8 mouse cellular contexts compared by ENCODE assay signal in the genomic region with DNA sequence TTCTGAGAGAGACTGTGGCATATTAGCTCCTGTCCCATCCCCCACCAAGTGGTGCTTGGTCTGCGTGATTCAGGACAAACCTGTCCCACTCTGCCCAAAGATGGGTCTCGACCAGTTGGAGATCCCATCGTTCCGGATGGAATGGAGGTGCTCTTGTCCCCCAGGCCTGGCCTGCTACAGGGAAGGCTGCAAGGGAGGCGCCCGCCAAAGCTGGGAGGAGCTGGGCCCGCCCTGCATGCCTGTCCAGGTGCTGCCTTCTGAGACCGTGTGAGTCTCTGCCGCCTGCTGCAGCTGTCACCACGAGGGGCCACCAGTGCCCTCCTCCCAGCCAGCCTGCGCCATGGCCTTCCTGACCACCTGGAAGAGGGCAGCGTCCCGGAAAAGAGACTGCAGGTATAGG. TPM values are rescaled to one million over a fixed set of nuclear protein-coding genes. Genes with fewer than 3 reads are reported as not detected.
A peak's percentile ranks its signal among the peaks of the same experiment; 100 is the strongest.
DNase-seq lines count a peak whose midpoint lies in the region; ATAC-seq and TF ChIP-seq lines count a peak whose summit lies in the region.

No protein-coding gene starts in this region.

- DNase-seq in cerebellum, adult 2 months = peak; percentile 25 to 39
- DNase-seq in cerebellum, adult 11-12 months = no peak
- peak; percentile 9 for DNase-seq in thymus, postnatal 0 days (ENCODE audit: low spot score)
- no peak for DNase-seq in thymus, adult 2 months
- DNase-seq in kidney, postnatal 14 days = peak; percentile 22
- no peak for DNase-seq in B cell, adult 2 months
- DNase-seq in adrenal gland, postnatal 25 days = no peak

- no peak for TF ChIP-seq POLR2A in cerebellum, adult 2 months (IDR thresholded peaks at IDR 0.05; ENCODE audit: borderline replicate concordance, insufficient read depth, low read length)
- TF ChIP-seq POLR2A in thymus, adult 2 months (IDR thresholded peaks at IDR 0.05; ENCODE audit: control insufficient read depth, extremely low read depth, insufficient read depth, low read length, poor library complexity) = no peak

- no peak overlapping the region for H3K9ac ChIP-seq in midbrain, embryonic 12.5 days (replicated peaks)

- H3K27ac ChIP-seq in cerebellum, adult 2 months (ENCODE audit: insufficient read depth, low read length) = no peak overlapping the region
- no peak overlapping the region for H3K27ac ChIP-seq in thymus, adult 2 months (ENCODE audit: control insufficient read depth, insufficient read depth, low read length)
- H3K27ac ChIP-seq in midbrain, embryonic 12.5 days (replicated peaks) = no peak overlapping the region

- ATAC-seq in midbrain, embryonic 12.5 days (ENCODE audit: low FRiP score, low read depth) = 0 out of 2 replicates have a peak, but pooled peaks have one; percentile 49

- no peaks in the 10 kb centered on the region for H3K27me3 ChIP-seq in cerebellum, adult 2 months (ENCODE audit: control insufficient read depth, insufficient read depth, low read length)
- H3K27me3 ChIP-seq in thymus, adult 2 months (ENCODE audit: control insufficient read depth, insufficient read depth, low read length) = no peaks in the 10 kb centered on the region
- H3K27me3 ChIP-seq in midbrain, embryonic 12.5 days = no peaks in the 10 kb centered on the region

- H3K4me3 ChIP-seq in cerebellum, adult 2 months (replicated peaks; ENCODE audit: insufficient read depth, low read depth, low read length) = peak overlapping the region; percentile 35
- H3K4me3 ChIP-seq in thymus, adult 2 months (ENCODE audit: control insufficient read depth, insufficient read depth, low read length) = no peak overlapping the region
- no peak overlapping the region for H3K4me3 ChIP-seq in midbrain, embryonic 12.5 days

- H3K4me2 ChIP-seq in midbrain, embryonic 12.5 days (replicated peaks) = peak overlapping the region; percentile 29

- WGBS in cerebellum, adult 2 months = 17% methylated on average over 13 of the region's 13 CpGs
- WGBS in thymus, adult 2 months = 14% methylated on average over 13 of the region's 13 CpGs
- WGBS in midbrain, embryonic 12.5 days = 14% methylated on average over 13 of the region's 13 CpGs

- H3K9me3 ChIP-seq in midbrain, embryonic 12.5 days = no peaks in the 10 kb centered on the region

- TF ChIP-seq CTCF in cerebellum, adult 2 months (IDR thresholded peaks at IDR 0.05; ENCODE audit: borderline replicate concordance, insufficient read depth, low read depth, low read length) = no peak
- TF ChIP-seq CTCF in thymus, adult 2 months (IDR thresholded peaks at IDR 0.05; ENCODE audit: borderline replicate concordance, control insufficient read depth, extremely low read depth, insufficient read depth, low read length, poor library complexity) = no peak

- no peaks in the 10 kb centered on the region for H3K4me1 ChIP-seq in cerebellum, adult 2 months (ENCODE audit: control insufficient read depth, insufficient read depth, low read length)
- H3K4me1 ChIP-seq in thymus, adult 2 months (replicated peaks; ENCODE audit: control insufficient read depth, insufficient read depth, low read length) = no peaks in the 10 kb centered on the region
- H3K4me1 ChIP-seq in midbrain, embryonic 12.5 days = peaks cover 6% of the 10 kb centered on the region

- H3K36me3 ChIP-seq in thymus, adult 2 months (ENCODE audit: control insufficient read depth, insufficient read depth, low read length) = no peaks in the 10 kb centered on the region
- H3K36me3 ChIP-seq in midbrain, embryonic 12.5 days = no peaks in the 10 kb centered on the region

RNA-seq across cellular contexts. Expression of a gene that starts 12.5 kb away (rescaled TPM):
- polyA plus RNA-seq in cerebellum, adult 2 months (2012; rRNA removed) = 15.9 and 16.3 TPM in 2 replicates
- 4.2 and 4.3 TPM in 2 replicates for polyA plus RNA-seq in thymus, postnatal 0 days (2015; fragmentation: Nextera tagmentation; extraction: Ambion mirVana)
- polyA plus RNA-seq in thymus, adult 2 months (2012; rRNA removed) = 15.0 and 17.2 TPM in 2 replicates
- 1.2 and 1.6 TPM in 2 replicates for polyA plus RNA-seq in midbrain, embryonic 12.5 days (2016; fragmentation: Nextera tagmentation; extraction: Ambion mirVana)
- total RNA-seq in adrenal gland, postnatal 25 days (2021) = 4.9 and 7.8 TPM in 2 replicates

Comparison
In these comparisons a context has a peak if more than half of its experiments do, and no peak if none do; other contexts are left out.
1. DNase-seq: peak in cerebellum, adult 2 months (2 of 2), thymus, postnatal 0 days (single experiment) and kidney, postnatal 14 days (single experiment); none in cerebellum, adult 11-12 months (single experiment), thymus, adult 2 months (single experiment), B cell, adult 2 months (0 of 2) and adrenal gland, postnatal 25 days (single experiment).